Mouse (Mus musculus) right cerebral cortex, postnatal 10 days (tissue): ENCODE data around the gene Krtap19-2.

Experiments used
- DNase-seq, 2 experiments: peaks; one replicate each; pipeline ENCODE4 v3.0.0; 2021; ENCODE audit warnings: low spot score in 2 of 2

Gene Krtap19-2

DNA sequence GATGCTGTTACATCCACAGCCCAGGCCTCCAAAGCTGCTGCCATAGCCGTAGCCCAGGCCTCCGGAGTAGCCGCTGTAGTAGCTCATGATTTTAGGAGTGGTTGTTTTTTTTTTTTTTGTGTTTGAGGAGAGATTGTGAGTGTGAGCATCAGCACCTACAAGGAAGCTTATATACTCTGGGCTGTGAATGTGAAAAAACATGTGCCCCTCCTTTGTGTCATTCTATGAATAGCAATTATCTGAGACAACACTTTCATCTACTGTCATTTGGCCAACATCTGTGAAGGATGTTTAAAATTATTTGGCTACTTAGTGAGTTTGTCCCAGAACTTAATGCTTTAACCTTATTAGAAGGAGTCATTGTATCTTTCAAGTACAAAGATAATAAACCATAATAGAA lies at the start of gene Krtap19-2:
Krtap19-2 (minus strand) TSS at position 101 of the 400 bp plus-strand sequence.
- no peak for DNase-seq

GRCm38 (mm10) chr16:88896357-88896756 lies 22.3 kb upstream of the Krtap19-2 start, which contains the start of gene Krtap19-5:
Gene Krtap19-5 (minus strand): TSS chr16:88896457.
- DNase-seq = no peak

DNA sequence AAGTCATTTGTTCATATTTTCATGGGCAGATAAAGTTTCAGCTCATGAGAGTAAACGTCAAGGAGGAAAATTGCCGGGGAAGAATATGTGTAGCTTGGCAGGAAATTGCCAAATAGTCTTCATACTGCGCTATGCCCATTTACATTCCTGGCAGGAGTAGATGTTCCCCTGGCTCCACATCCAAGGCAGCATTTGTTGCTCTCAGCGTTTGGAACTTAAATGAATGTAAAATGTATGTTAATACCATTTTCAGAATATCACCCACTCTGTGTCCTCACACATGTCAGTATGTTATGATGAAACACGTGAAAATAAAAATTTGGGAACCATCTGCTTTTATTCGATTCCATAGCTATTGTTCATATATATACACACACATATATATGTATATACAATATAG lies 12.8 kb upstream of the Krtap19-2 start:
- peak in 1 of 2 experiments; percentile 21 for DNase-seq

- DNase-seq = no peak
These were observed 10.9 kb upstream of the Krtap19-2 start, which contains the start of gene Krtap19-4 for GRCm38 (mm10) chr16:88884989-88885388. Gene Krtap19-4 (minus strand): TSS chr16:88885089.

GRCm38 (mm10) chr16:88877938-88878337 lies 3.9 kb upstream of the Krtap19-2 start, which contains the start of gene Krtap19-3:
Gene Krtap19-3 (minus strand): TSS chr16:88878038.
- DNase-seq = no peak

DNA sequence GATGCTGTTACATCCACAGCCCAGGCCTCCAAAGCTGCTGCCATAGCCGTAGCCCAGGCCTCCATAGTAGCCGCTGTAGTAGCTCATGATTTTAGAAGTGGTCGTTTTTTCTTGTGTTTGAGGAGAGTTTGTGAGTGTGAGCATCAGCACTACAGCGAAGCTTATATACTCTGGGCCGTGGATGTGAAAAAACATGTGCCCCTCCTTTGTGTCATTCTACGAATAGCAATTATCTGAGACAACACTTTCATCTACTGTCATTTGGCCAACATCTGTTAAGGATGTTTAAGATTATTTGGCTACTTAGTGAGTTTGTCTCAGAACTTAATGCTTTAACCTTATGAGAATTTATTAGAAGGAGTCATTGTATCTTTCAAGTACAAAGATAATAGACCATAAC lies 4.8 kb downstream of the Krtap19-2 start, which contains the start of gene Krtap19-1:
Krtap19-1 (minus strand) TSS at position 101 of the 400 bp plus-strand sequence.
- no peak for DNase-seq

- DNase-seq = no peak
These were observed 9.1 kb downstream of the Krtap19-2 start for GRCm38 (mm10) chr16:88864887-88865407.

GRCm38 (mm10) chr16:88851450-88851849 lies 22.6 kb downstream of the Krtap19-2 start:
- DNase-seq = no peak

DNA sequence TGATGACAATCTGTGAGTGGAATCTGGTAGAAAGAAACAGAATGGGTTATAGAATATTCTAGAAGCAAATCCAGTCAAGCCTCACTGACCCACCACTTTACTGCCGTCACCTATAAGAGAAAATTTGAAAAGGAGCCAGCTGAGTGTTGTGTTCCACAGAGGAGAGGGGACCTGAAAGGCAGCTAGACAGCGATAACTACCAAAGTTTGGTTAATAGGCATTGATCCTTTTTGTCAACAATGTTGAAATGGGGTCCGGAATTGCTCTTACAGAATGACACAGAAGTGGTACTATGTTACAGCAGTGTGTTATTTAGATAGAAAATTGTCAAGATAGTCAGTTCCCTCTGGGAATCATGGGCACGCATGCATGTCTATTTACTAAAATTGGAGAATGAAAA lies 25.5 kb downstream of the Krtap19-2 start:
- DNase-seq = no peak

GRCm38 (mm10) chr16:88847363-88847762 lies 26.7 kb downstream of the Krtap19-2 start:
- DNase-seq = no peak

DNA sequence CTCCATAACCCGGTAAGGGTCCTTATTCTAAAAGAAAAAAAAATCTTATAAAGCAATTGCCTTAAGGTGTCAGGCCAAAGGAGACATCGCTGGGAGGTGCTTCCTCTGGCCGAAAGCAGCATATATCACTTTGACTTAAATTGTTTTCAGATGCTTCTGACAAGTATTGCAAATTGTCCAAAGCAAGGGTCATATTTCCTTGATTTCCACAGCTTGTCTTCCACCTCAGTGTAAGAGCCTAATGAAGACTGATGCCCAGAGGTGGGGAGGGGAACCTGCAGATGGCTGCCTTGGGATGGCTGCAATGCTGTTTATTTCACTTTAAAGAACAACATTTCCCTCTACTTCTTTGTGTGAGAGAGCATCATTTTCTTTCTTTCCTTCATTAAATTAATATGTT lies 47.1 kb downstream of the Krtap19-2 start:
- DNase-seq = no peak

GRCm38 (mm10) chr16:88826095-88826652 lies 47.9 kb downstream of the Krtap19-2 start, which contains the start of gene Krtap14:
Gene Krtap14 (minus strand): TSS chr16:88826145.
- DNase-seq = no peak

GRCm38 (mm10) chr16:88823736-88824135 lies 50.3 kb downstream of the Krtap19-2 start:
- DNase-seq = no peak
